Mouse (Mus musculus) hindbrain, embryonic 16.5 days (tissue): ENCODE data around the gene Lias. TPM values are rescaled to one million over a fixed set of nuclear protein-coding genes. Genes with fewer than 3 reads are reported as not detected.

Experiments used
- ATAC-seq: fragments of 200-750 bp; cut with Nextera tagmentation; 2 replicates; pipeline ENCODE4 v1.8.0; 2017; ENCODE audit warnings: moderate TSS enrichment, moderate library complexity
- H3K27ac ChIP-seq: fragments of 300-500 bp; sonication (generic); 2 replicates; pipeline ENCODE4 v1.5.1; 2014; ENCODE audit warnings: low read depth, mild to moderate bottlenecking, control low read depth, low read length, moderate library complexity
- H3K27me3 ChIP-seq: fragments of 300-500 bp; sonication (generic); replicated peaks from 2 replicates; pipeline ENCODE4 v1.6.1; 2014; ENCODE audit warnings: low read length; ENCODE audit not compliant: control insufficient read depth, insufficient read depth
- H3K36me3 ChIP-seq: fragments of 300-500 bp; sonication (generic); 2 replicates; pipeline ENCODE4 v1.6.1; 2014; ENCODE audit warnings: mild to moderate bottlenecking, low read length, moderate library complexity, mixed read lengths; ENCODE audit not compliant: control insufficient read depth, insufficient read depth
- H3K4me1 ChIP-seq: fragments of 300-500 bp; sonication (generic); 2 replicates; pipeline ENCODE4 v1.6.1; 2014; ENCODE audit warnings: low read depth, low read length; ENCODE audit not compliant: control insufficient read depth, insufficient read depth
- H3K4me2 ChIP-seq: fragments of 300-500 bp; sonication (generic); 2 replicates; pipeline ENCODE4 v1.6.1; 2014; ENCODE audit warnings: mild to moderate bottlenecking, low read length, control low read depth, moderate library complexity
- H3K4me3 ChIP-seq: fragments of 300-500 bp; sonication (generic); 2 replicates; pipeline ENCODE4 v1.5.1; 2014; ENCODE audit warnings: mild to moderate bottlenecking, low read length, control low read depth, moderate library complexity
- H3K9ac ChIP-seq: fragments of 300-500 bp; sonication (generic); 2 replicates; pipeline ENCODE4 v1.6.1; 2014; ENCODE audit warnings: low read depth, mild to moderate bottlenecking, control low read depth, low read length, moderate library complexity
- H3K9me3 ChIP-seq: fragments of 300-500 bp; sonication (generic); 2 replicates; pipeline ENCODE4 v1.6.1; 2014; ENCODE audit warnings: mild to moderate bottlenecking, low read length, moderate library complexity; ENCODE audit not compliant: control insufficient read depth
- WGBS: fragments of 180-500 bp; shearing (Covaris S2); extraction: QIAGEN DNeasy Blood & Tissue Kit; methylation state at CpG from one replicate; pipeline ENCODE4 v1.1.7; 2014; 5-methylcytosine and 5-hydroxymethylcytosine counted together
- polyA plus RNA-seq: library from polyadenylated mRNA; unstranded; fragments of >200 nt; fragmentation: Nextera tagmentation; extraction: Ambion mirVana; gene quantifications from 2 replicates; pipeline ENCODE4 v1.2.1, GENCODE M21; 2015

Gene Lias
- polyA plus RNA-seq, 1 experiment from 2014 or later, result 65.8 TPM

DNA sequence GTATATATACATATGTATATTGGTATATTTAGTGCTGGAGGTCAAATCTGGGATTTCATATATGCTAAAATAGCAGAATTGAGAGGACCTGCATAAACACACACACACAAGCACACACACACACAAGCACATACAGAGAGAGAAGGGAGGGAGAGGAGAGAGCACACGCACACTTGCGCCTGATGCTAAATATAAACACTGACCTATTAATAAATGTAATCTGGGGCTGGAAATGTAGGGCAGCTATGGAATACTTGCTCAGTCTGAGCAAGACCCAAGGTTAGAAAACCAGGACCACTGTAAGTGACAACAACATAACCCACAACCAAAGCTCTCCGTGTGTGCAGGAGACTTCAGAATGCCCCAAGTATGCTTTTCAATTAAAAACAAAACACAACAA is 68.2 kb downstream of the Lias start:
- 90% methylated on average over 3 of the region's 3 CpGs for WGBS
- no peak overlapping the region for H3K9ac ChIP-seq
- H3K4me1 ChIP-seq, result no peaks in the 10 kb centered on the region
- H3K4me2 ChIP-seq, result no peak overlapping the region
- 0 out of 2 replicates have a peak, but pooled peaks cover 3% of the 10 kb centered on the region for H3K36me3 ChIP-seq
- H3K27me3 ChIP-seq, result no peaks in the 10 kb centered on the region
- H3K27ac ChIP-seq, result no peak overlapping the region
- no peaks in the 10 kb centered on the region for H3K9me3 ChIP-seq
- no peak overlapping the region for H3K4me3 ChIP-seq
- no peak for ATAC-seq

Other genes with a start within 250 kb of the Lias start
- 11.2 and 12.3 TPM in 2 replicates for gene Wdr19, start 191.8 kb upstream of the Lias start, polyA plus RNA-seq
- 31.8 and 32.3 TPM in 2 replicates for gene Rfc1, start 55.8 kb upstream of the Lias start, polyA plus RNA-seq
- 0.12 and 0.15 TPM in 2 replicates for gene Klb, start 43.2 kb upstream of the Lias start, polyA plus RNA-seq
- 509 and 535 TPM in 2 replicates for gene Rpl9, start 53 bp upstream of the Lias start, polyA plus RNA-seq
- 43.5 and 44.8 TPM in 2 replicates for gene Ugdh, start 44.5 kb downstream of the Lias start, polyA plus RNA-seq
- not detected in 2 replicates for gene Gm43552, start 101.3 kb downstream of the Lias start, polyA plus RNA-seq
- gene Smim14, start 145.7 kb downstream of the Lias start, polyA plus RNA-seq, result 197 and 207 TPM in 2 replicates
- gene Ube2k, start 145.7 kb downstream of the Lias start, polyA plus RNA-seq, result 183 and 199 TPM in 2 replicates